Mouse (Mus musculus): ENCODE results near the gene Cdk15. TPM values are rescaled to one million over a fixed set of nuclear protein-coding genes. Genes with fewer than 3 reads are reported as not detected.

The Cdk15 gene
- polyA plus RNA-seq, 1 experiment = 0.44 TPM

- Histone ChIP-seq H3K36me3 (ENCODE audit: control insufficient read depth, insufficient read depth) (no peaks in the 10 kb centered on the region), H3K79me2 (ENCODE audit: control insufficient read depth, insufficient read depth) (no peaks in the 10 kb centered on the region), H3K27me3 (ENCODE audit: control insufficient read depth, insufficient read depth, insufficient read length) (peaks cover 6% of the 10 kb centered on the region), H3K4me3 (no peak overlapping the region), H3K4me2 (ENCODE audit: low read depth) (no peak overlapping the region), H3ac (ENCODE audit: control insufficient read depth, insufficient read length) (no peak overlapping the region)
- TF ChIP-seq CEBPB (IDR thresholded peaks at IDR 0.05; ENCODE audit: insufficient read depth, poor library complexity, severe bottlenecking) (no peak), MAX (IDR thresholded peaks at IDR 0.05; ENCODE audit: low read depth) (no peak)
Observed at GRCm38 (mm10) chr1:59313154-59313940, 56.6 kb downstream of the Cdk15 start.

DNA sequence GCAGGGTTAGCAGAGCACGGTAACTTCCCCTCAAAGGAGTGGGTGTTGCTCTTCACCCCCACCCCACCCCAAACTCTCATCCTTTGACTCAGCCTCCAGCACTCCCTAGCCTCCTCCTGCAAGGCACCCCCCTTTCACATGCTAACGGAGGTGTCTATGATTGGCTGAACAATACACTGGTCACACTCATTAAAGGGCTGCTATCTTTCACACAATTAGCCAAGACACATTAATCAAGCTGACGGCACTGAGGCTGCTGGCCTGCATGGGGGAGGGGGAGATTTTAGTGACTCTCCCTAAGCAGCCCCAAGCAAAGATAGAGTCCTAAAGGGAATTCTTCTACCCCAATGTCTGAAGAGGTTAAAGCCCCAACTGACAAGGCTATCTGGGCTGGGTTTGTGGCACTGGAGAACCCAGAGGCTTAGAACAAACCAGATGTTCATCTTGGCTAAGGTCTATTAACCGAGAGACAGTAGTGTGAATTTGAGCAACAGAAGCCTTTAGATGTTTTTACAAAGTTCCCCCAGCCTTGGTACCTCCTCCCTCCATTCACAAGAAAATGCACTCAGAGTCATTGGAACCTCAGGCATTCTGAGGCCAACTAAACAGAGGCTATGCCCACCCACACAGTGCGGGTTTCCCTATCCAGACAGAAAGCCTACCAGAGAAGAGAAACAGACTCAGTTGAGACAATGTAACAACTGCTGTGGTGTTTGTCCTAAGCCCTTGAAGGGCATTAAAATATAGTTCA, 58.5 kb downstream of the Cdk15 start:
- TF ChIP-seq TCF3 (IDR thresholded peaks at IDR 0.05; ENCODE audit: insufficient read length, low read depth) (no peak), CEBPB (IDR thresholded peaks at IDR 0.05; ENCODE audit: insufficient read depth, poor library complexity, severe bottlenecking) (no peak), POLR2A (IDR thresholded peaks at IDR 0.05; ENCODE audit: insufficient read length, low read depth) (no peak), TCF12 (IDR thresholded peaks at IDR 0.05; ENCODE audit: insufficient read depth, poor library complexity, severe bottlenecking) (no peak), MYOG (IDR thresholded peaks at IDR 0.05; ENCODE audit: control insufficient read depth in 1 of 3, insufficient read depth in 1 of 3, insufficient read length in 2 of 3, low read depth in 2 of 3) (no peak), REST (IDR thresholded peaks at IDR 0.05; ENCODE audit: insufficient read depth, insufficient read length) (no peak), MYOD1 (IDR thresholded peaks at IDR 0.05; ENCODE audit: control insufficient read depth in 1 of 3, insufficient read length in 2 of 3, low read depth in 2 of 3) (no peak)
- Histone ChIP-seq H3K79me2 (ENCODE audit: control insufficient read depth, insufficient read depth) (no peaks in the 10 kb centered on the region), H3K27me3 (ENCODE audit: control insufficient read depth, insufficient read depth, insufficient read length) (no peaks in the 10 kb centered on the region), H3ac (ENCODE audit: control insufficient read depth, insufficient read length) (no peak overlapping the region), H3K4me2 (ENCODE audit: low read depth) (no peak overlapping the region), H3K4me3 (no peak overlapping the region), H3K36me3 (ENCODE audit: control insufficient read depth, insufficient read depth) (no peaks in the 10 kb centered on the region)

GRCm38 (mm10) chr1:59316031-59316385, 59.3 kb downstream of the Cdk15 start:
- H3K4me3 ChIP-seq = no peak overlapping the region
- H3ac ChIP-seq (ENCODE audit: control insufficient read depth, insufficient read length) = no peak overlapping the region
- TF ChIP-seq MAX (IDR thresholded peaks at IDR 0.05; ENCODE audit: low read depth) (no peak), E2F4 (IDR thresholded peaks at IDR 0.05; ENCODE audit: insufficient read depth) (no peak), MYOG (IDR thresholded peaks at IDR 0.05; ENCODE audit: control insufficient read depth in 1 of 3, insufficient read depth in 1 of 3, insufficient read length in 2 of 3, low read depth in 2 of 3) (no peak), USF1 (IDR thresholded peaks at IDR 0.05; ENCODE audit: low read depth) (no peak), POLR2AphosphoS2 (IDR thresholded peaks at IDR 0.05; ENCODE audit: insufficient read length, low read depth) (no peak), REST (IDR thresholded peaks at IDR 0.05; ENCODE audit: insufficient read depth, insufficient read length) (no peak), TCF12 (IDR thresholded peaks at IDR 0.05; ENCODE audit: insufficient read depth, poor library complexity, severe bottlenecking) (no peak), MYOD1 (IDR thresholded peaks at IDR 0.05; ENCODE audit: control insufficient read depth in 1 of 3, insufficient read length in 2 of 3, low read depth in 2 of 3) (no peak), CEBPB (IDR thresholded peaks at IDR 0.05; ENCODE audit: insufficient read depth, poor library complexity, severe bottlenecking) (no peak), POLR2A (IDR thresholded peaks at IDR 0.05; ENCODE audit: insufficient read length, low read depth) (no peak), SRF (IDR thresholded peaks at IDR 0.05; ENCODE audit: control insufficient read depth, insufficient read length, low read depth) (no peak), TCF3 (IDR thresholded peaks at IDR 0.05; ENCODE audit: insufficient read length, low read depth) (no peak)
- no peaks in the 10 kb centered on the region for H3K79me2 ChIP-seq (ENCODE audit: control insufficient read depth, insufficient read depth)
- peak overlapping the region; percentile 37 for H3K4me2 ChIP-seq (ENCODE audit: low read depth)
- H3K27me3 ChIP-seq (ENCODE audit: control insufficient read depth, insufficient read depth, insufficient read length) = no peaks in the 10 kb centered on the region
- H3K36me3 ChIP-seq (ENCODE audit: control insufficient read depth, insufficient read depth) = no peaks in the 10 kb centered on the region

- TF ChIP-seq TCF3 (IDR thresholded peaks at IDR 0.05; ENCODE audit: insufficient read length, low read depth) = no peak
- no peak for TF ChIP-seq MAX (IDR thresholded peaks at IDR 0.05; ENCODE audit: low read depth)
- TF ChIP-seq REST (IDR thresholded peaks at IDR 0.05; ENCODE audit: insufficient read depth, insufficient read length) = no peak
- no peak for TF ChIP-seq MYOD1 (IDR thresholded peaks at IDR 0.05; ENCODE audit: control insufficient read depth in 1 of 3, insufficient read length in 2 of 3, low read depth in 2 of 3)
- TF ChIP-seq USF1 (IDR thresholded peaks at IDR 0.05; ENCODE audit: low read depth) = no peak
- no peak for TF ChIP-seq CEBPB (IDR thresholded peaks at IDR 0.05; ENCODE audit: insufficient read depth, poor library complexity, severe bottlenecking)
- no peak overlapping the region for H3K4me3 ChIP-seq
- no peaks in the 10 kb centered on the region for H3K79me2 ChIP-seq (ENCODE audit: control insufficient read depth, insufficient read depth)
- H3K36me3 ChIP-seq (ENCODE audit: control insufficient read depth, insufficient read depth) = no peaks in the 10 kb centered on the region
- no peak overlapping the region for H3ac ChIP-seq (ENCODE audit: control insufficient read depth, insufficient read length)
- H3K27me3 ChIP-seq (ENCODE audit: control insufficient read depth, insufficient read depth, insufficient read length) = no peaks in the 10 kb centered on the region
- peak overlapping the region; percentile 37 for H3K4me2 ChIP-seq (ENCODE audit: low read depth)
Observed at GRCm38 (mm10) chr1:59316386-59317051, 59.8 kb downstream of the Cdk15 start.

DNA sequence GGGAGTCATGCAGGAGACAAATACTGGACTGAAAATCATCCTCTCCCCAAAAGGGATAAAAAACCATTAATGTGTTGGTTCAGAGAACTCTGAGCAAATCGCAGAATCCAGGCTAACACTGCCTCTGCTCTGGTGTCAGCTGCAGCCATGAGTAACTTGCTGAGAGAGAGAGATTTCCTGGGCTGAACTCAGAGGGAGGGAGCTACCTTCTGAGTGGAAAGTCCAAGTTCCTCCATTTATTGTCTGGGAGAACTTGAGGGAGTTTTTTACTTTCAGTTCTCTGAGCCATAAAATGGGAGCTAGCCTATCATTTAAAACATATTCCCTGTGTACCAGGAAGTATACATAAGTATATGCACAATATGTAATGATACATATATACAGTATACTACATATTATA, 60.7 kb downstream of the Cdk15 start:
- Histone ChIP-seq H3K27me3 (ENCODE audit: control insufficient read depth, insufficient read depth, insufficient read length) (no peaks in the 10 kb centered on the region), H3K4me3 (no peak overlapping the region), H3ac (ENCODE audit: control insufficient read depth, insufficient read length) (no peak overlapping the region), H3K4me2 (ENCODE audit: low read depth) (no peak overlapping the region), H3K36me3 (ENCODE audit: control insufficient read depth, insufficient read depth) (no peaks in the 10 kb centered on the region), H3K79me2 (ENCODE audit: control insufficient read depth, insufficient read depth) (no peaks in the 10 kb centered on the region)
- TF ChIP-seq E2F4 (IDR thresholded peaks at IDR 0.05; ENCODE audit: insufficient read depth) = no peak
- TF ChIP-seq MYOD1 (IDR thresholded peaks at IDR 0.05; ENCODE audit: control insufficient read depth in 1 of 3, insufficient read length in 2 of 3, low read depth in 2 of 3) = no peak
- no peak for TF ChIP-seq POLR2AphosphoS2 (IDR thresholded peaks at IDR 0.05; ENCODE audit: insufficient read length, low read depth)
- TF ChIP-seq SRF (IDR thresholded peaks at IDR 0.05; ENCODE audit: control insufficient read depth, insufficient read length, low read depth) = no peak
- TF ChIP-seq CEBPB (IDR thresholded peaks at IDR 0.05; ENCODE audit: insufficient read depth, poor library complexity, severe bottlenecking) = no peak
- TF ChIP-seq REST (IDR thresholded peaks at IDR 0.05; ENCODE audit: insufficient read depth, insufficient read length) = no peak
- TF ChIP-seq TCF3 (IDR thresholded peaks at IDR 0.05; ENCODE audit: insufficient read length, low read depth) = no peak
- TF ChIP-seq MYOG (IDR thresholded peaks at IDR 0.05; ENCODE audit: control insufficient read depth in 1 of 3, insufficient read depth in 1 of 3, insufficient read length in 2 of 3, low read depth in 2 of 3) = no peak
- no peak for TF ChIP-seq TCF12 (IDR thresholded peaks at IDR 0.05; ENCODE audit: insufficient read depth, poor library complexity, severe bottlenecking)
- no peak for TF ChIP-seq USF1 (IDR thresholded peaks at IDR 0.05; ENCODE audit: low read depth)
- no peak for TF ChIP-seq POLR2A (IDR thresholded peaks at IDR 0.05; ENCODE audit: insufficient read length, low read depth)
- TF ChIP-seq MAX (IDR thresholded peaks at IDR 0.05; ENCODE audit: low read depth) = no peak
